Mouse (Mus musculus): ENCODE data around the gene Fxyd3.

DNA sequence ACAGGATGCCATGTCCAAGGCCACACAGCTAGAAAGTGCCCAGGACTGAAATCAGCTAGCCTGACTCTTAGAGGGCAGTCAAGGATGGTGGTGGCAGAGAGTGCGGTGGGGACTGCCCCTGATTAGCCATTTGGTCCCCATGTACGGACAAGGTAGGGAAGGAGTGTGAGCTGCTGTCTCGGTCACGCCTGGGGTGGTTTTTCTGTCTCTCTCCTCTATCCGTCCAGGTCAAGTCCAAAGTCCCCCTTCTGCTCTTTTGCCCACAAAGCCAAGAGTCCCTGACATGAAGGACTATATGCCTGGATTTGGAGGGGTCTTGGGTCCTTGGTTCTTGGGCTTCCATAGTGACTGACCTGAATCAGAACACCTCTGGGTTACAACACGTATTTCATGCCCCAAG is 37.3 kb upstream of the Fxyd3 start:
- no peak for TF ChIP-seq CTCF (IDR thresholded peaks at IDR 0.05; ENCODE audit: borderline replicate concordance, insufficient read depth, low read depth, low read length)
- no peak for TF ChIP-seq POLR2A (IDR thresholded peaks at IDR 0.05; ENCODE audit: borderline replicate concordance, insufficient read depth, low read length)

All from cerebellum, adult 2 months (tissue).